Mouse (Mus musculus) urinary bladder, postnatal 36 days (tissue): Measurements from ENCODE around the gene Bloc1s1.

Experiments used
- DNase-seq, 2 experiments: peaks; one replicate each; pipeline ENCODE4 v3.0.0; 2022; ENCODE audit warnings: low spot score in 2 of 2, mixed read lengths in 1 of 2

Bloc1s1 gene

DNA sequence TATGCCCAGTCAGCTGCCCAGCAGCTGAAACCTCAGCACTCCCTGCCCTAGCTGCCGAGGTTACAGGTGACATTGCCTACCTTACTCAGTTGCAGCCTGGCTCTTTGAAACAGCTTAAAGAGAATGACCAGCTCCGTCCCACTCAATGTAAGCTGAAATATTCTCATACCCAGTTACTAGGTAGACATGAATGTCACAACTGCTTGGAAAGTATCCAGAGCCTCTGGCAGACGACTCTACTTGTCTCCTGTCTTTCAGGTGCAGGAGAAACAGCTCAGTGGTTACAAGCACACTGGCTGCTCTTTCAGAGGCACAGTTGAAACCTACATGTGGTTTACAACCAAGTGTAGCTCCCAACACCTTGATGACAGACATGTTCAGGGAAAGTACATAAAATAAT, 53.5 kb downstream of the Bloc1s1 start:
- no peak for DNase-seq
